Mouse (Mus musculus): ENCODE results near the gene Surf4.

- TF ChIP-seq CHD2 (IDR thresholded peaks at IDR 0.05; ENCODE audit: low read depth, low read length) (no peak), MAFK (IDR thresholded peaks at IDR 0.05; ENCODE audit: insufficient read depth, low read depth, low read length) (no peak), ZNF384 (IDR thresholded peaks at IDR 0.05; ENCODE audit: low read depth, low read length) (no peak), HCFC1 (IDR thresholded peaks at IDR 0.05; ENCODE audit: borderline replicate concordance, insufficient read depth, low read length) (no peak)
Observed at GRCm38 (mm10) chr2:26952866-26953265, 19.1 kb upstream of the Surf4 start.

All from ES-E14 (cell line).